Mouse (Mus musculus) bone marrow, adult 2 months (tissue): ENCODE data around the gene Cyp1b1.

ENCODE experiments used
- CTCF ChIP-seq: fragments of 200-500 bp; IDR thresholded peaks from 2 replicates; pipeline ENCODE4 v1.5.1; 2011; ENCODE audit warnings: low read length, control low read depth; ENCODE audit not compliant: control insufficient read depth, insufficient read depth
- POLR2A ChIP-seq: fragments of 200-500 bp; IDR thresholded peaks from 2 replicates; pipeline ENCODE4 v1.6.1; 2011; ENCODE audit warnings: low read depth, mild to moderate bottlenecking, control low read depth, low read length, borderline replicate concordance; ENCODE audit not compliant: control insufficient read depth

DNA sequence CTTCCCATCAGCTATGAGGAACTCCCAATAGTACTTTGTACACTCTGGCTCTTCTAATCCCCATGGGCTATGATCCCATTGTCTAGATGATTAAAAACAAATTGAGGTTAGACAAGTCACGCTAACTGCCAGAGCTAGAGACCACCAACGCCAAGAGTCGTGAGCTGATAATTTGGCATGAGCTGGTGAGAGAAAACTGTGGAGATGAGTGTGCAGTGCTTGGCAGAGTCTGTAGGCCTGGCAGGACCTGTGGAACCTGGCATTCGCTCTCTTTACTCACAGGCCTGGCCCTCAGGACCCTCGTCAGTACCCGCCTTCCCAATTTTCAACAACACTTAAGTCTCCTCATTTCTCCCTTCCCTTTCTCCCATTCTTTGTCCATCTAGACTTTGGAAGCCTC, 19.3 kb downstream of the Cyp1b1 start:
- TF ChIP-seq CTCF: no peak
- TF ChIP-seq POLR2A: no peak
